Mouse (Mus musculus) urinary bladder, adult 18-20 months (tissue): ENCODE data around the gene Serpina3c.
"Not testable (repeated sequence)": the region's sequence is repeated elsewhere in the genome, so short reads cannot be mapped to it uniquely, and the experiment has no call there.

Experiments used
- DNase-seq, 2 experiments: peaks; one replicate each; pipeline ENCODE4 v3.0.0; 2022; ENCODE audit warnings: low spot score in 2 of 2, mixed read lengths in 2 of 2

The Serpina3c gene

GRCm38 (mm10) chr12:104114921-104115579 lies 38.6 kb downstream of the Serpina3c start:
- no peak for DNase-seq

GRCm38 (mm10) chr12:104112333-104112732 lies 41.3 kb downstream of the Serpina3c start, which contains the start of gene Serpina3a:
TSS of gene Serpina3a (plus strand) at chr12:104112724.
- DNase-seq = not testable (repeated sequence)

GRCm38 (mm10) chr12:104108507-104108906 lies 45.2 kb downstream of the Serpina3c start:
- DNase-seq = no peak

GRCm38 (mm10) chr12:104106919-104107318 lies 46.8 kb downstream of the Serpina3c start:
- DNase-seq = no peak

- no peak for DNase-seq
Measured at GRCm38 (mm10) chr12:104105847-104106246, 47.8 kb downstream of the Serpina3c start.

- DNase-seq = no peak
Measured at GRCm38 (mm10) chr12:104100768-104101167, 52.9 kb downstream of the Serpina3c start, which contains the start of gene Serpina5. TSS of gene Serpina5 (plus strand) at chr12:104101113.
